Mouse (Mus musculus) liver, embryonic 11.5 days (tissue): Measurements from ENCODE around the gene Rexo5. TPM values are rescaled to one million over a fixed set of nuclear protein-coding genes. Genes with fewer than 3 reads are reported as not detected.
A peak's percentile ranks its signal among the peaks of the same experiment; 100 is the strongest.

Source experiments
- ATAC-seq: fragments of 200-750 bp; cut with Nextera tagmentation; replicated peaks from 2 replicates; pipeline ENCODE4 v1.8.0; 2017; ENCODE audit warnings: moderate number of reproducible peaks, mild to moderate bottlenecking, moderate TSS enrichment, moderate library complexity; ENCODE audit not compliant: low FRiP score
- DNase-seq: peaks from one replicate; pipeline ENCODE4 v3.0.0-alpha.2; 2017; ENCODE audit warnings: low spot score
- H3K27ac ChIP-seq: fragments of 300-500 bp; sonication (generic); 2 replicates; pipeline ENCODE4 v1.5.1; 2014; ENCODE audit warnings: mild to moderate bottlenecking, low read depth, low read length, control low read depth
- H3K27me3 ChIP-seq: fragments of 300-500 bp; sonication (generic); replicated peaks from 2 replicates; pipeline ENCODE4 v1.6.1; 2014; ENCODE audit warnings: low read length, mixed read lengths; ENCODE audit not compliant: control insufficient read depth, insufficient read depth
- H3K36me3 ChIP-seq: fragments of 300-500 bp; sonication (generic); 2 replicates; pipeline ENCODE4 v1.6.1; 2014; ENCODE audit warnings: mild to moderate bottlenecking, low read length, moderate library complexity, mixed read lengths; ENCODE audit not compliant: control insufficient read depth, insufficient read depth
- H3K4me1 ChIP-seq: fragments of 300-500 bp; sonication (generic); replicated peaks from 2 replicates; pipeline ENCODE4 v1.6.1; 2014; ENCODE audit warnings: low read length, mixed read lengths; ENCODE audit not compliant: control insufficient read depth, insufficient read depth
- H3K4me2 ChIP-seq: fragments of 300-500 bp; sonication (generic); 2 replicates; pipeline ENCODE4 v1.6.1; 2014; ENCODE audit warnings: mild to moderate bottlenecking, control low read depth, moderate library complexity
- H3K4me3 ChIP-seq: fragments of 300-500 bp; sonication (generic); 2 replicates; pipeline ENCODE4 v1.5.1; 2014; ENCODE audit warnings: low read depth, low read length, control low read depth
- H3K9ac ChIP-seq: fragments of 300-500 bp; sonication (generic); 2 replicates; pipeline ENCODE4 v1.6.1; 2014; ENCODE audit warnings: low read depth, low read length, control low read depth
- H3K9me3 ChIP-seq: fragments of 300-500 bp; sonication (generic); 2 replicates; pipeline ENCODE4 v1.6.1; 2016; ENCODE audit warnings: low read length, inconsistent platforms, mixed read lengths; ENCODE audit not compliant: control insufficient read depth
- WGBS: fragments of 180-500 bp; shearing (Covaris S2); extraction: QIAGEN DNeasy Blood & Tissue Kit; methylation state at CpG from one replicate; pipeline ENCODE4 v1.1.7; 2014; 5-methylcytosine and 5-hydroxymethylcytosine counted together
- polyA plus RNA-seq: library from polyadenylated mRNA; unstranded; fragments of >200 nt; fragmentation: Nextera tagmentation; extraction: Ambion mirVana; gene quantifications from 2 replicates; pipeline ENCODE4 v1.2.1, GENCODE M21; 2014

Gene Rexo5
- polyA plus RNA-seq, 1 experiment from 2014 or later = 16.3 TPM

DNA sequence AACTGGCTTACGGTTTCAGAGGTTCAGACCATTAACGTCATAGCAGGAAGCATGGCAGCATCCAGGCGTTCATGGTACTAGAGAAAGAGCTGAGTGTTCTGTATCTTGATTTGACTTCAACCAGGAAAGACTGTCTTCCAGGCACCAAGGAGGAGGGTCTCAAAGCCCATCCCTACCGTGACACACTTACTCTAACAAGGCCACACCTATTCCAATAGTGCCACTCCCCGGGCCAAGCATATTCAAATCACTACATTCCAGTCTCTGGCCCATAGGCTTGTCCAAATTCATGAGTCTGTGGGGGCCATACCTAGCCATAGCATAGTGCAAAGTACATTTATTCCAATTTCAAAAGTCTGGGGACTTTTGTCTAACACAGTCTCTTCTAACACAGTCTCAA, 13.6 kb downstream of the Rexo5 start:
- no peak overlapping the region for H3K27ac ChIP-seq
- no peaks in the 10 kb centered on the region for H3K27me3 ChIP-seq
- peaks cover 5% of the 10 kb centered on the region; the same call in 1 of the 2 replicates for H3K36me3 ChIP-seq
- no peak for DNase-seq
- no peak overlapping the region for H3K4me2 ChIP-seq
- whole genome bisulfite sequencing = 96% methylated on average over 5 of the region's 5 CpGs
- no peak overlapping the region for H3K9ac ChIP-seq
- H3K4me1 ChIP-seq = no peaks in the 10 kb centered on the region
- no peaks in the 10 kb centered on the region for H3K9me3 ChIP-seq
- no peak overlapping the region for H3K4me3 ChIP-seq
- no peak for ATAC-seq

DNA sequence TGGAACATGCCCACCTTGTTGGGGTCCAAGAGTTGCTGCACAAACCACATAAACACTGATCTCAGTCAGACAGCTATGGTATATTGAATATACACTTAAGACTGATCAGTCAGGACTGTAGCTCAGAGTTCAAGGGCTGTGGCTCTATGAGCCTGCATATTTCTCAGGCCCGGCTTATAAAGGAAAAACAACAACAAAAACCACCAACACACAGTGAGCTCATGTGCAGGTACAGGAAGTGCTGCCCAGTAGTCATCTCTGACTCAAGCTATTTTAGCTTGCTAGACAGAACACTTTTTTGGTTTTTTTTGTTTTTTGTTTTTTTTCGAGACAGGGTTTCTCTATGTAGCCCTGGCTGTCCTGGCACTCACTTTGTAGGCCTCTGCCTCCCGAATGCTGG, 14.9 kb downstream of the Rexo5 start:
- H3K27me3 ChIP-seq = no peaks in the 10 kb centered on the region
- H3K27ac ChIP-seq = no peak overlapping the region
- no peak overlapping the region for H3K9ac ChIP-seq
- WGBS = 87% methylated on average over 3 of the region's 3 CpGs
- H3K4me1 ChIP-seq = no peaks in the 10 kb centered on the region
- H3K4me2 ChIP-seq = no peak overlapping the region
- no peak for DNase-seq
- H3K4me3 ChIP-seq = no peak overlapping the region
- H3K9me3 ChIP-seq = no peaks in the 10 kb centered on the region
- H3K36me3 ChIP-seq = peaks cover 5% of the 10 kb centered on the region; the same call in 1 of the 2 replicates
- no peak for ATAC-seq

DNA sequence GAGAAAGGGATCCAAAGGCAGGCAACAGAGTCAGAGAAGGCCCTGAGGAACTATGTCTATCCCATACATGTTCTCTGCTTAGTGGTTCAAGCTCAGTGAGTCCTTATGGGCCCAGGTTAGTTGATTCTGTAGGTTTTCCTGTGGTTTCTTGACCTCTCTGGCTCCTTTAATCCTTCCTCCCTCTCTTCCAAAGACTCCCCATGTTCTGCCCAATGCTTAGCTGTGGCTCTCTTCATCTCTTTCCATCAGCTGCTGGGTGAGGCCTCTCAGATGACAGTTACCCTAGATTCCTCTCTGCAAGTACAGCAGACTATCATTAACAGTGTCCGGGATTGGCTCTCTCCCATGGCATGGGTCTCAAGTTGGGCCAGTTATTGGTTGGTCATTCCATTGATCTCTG, 41.6 kb downstream of the Rexo5 start:
- ATAC-seq (no peak), DNase-seq (no peak)
- H3K36me3 ChIP-seq = no peaks in the 10 kb centered on the region
- no peak overlapping the region for H3K27ac ChIP-seq
- WGBS = 97% methylated on average over 1 of the region's 1 CpGs
- no peaks in the 10 kb centered on the region for H3K9me3 ChIP-seq
- H3K9ac ChIP-seq = no peak overlapping the region
- H3K4me2 ChIP-seq = no peak overlapping the region
- no peaks in the 10 kb centered on the region for H3K27me3 ChIP-seq
- no peaks in the 10 kb centered on the region for H3K4me1 ChIP-seq
- no peak overlapping the region for H3K4me3 ChIP-seq

DNA sequence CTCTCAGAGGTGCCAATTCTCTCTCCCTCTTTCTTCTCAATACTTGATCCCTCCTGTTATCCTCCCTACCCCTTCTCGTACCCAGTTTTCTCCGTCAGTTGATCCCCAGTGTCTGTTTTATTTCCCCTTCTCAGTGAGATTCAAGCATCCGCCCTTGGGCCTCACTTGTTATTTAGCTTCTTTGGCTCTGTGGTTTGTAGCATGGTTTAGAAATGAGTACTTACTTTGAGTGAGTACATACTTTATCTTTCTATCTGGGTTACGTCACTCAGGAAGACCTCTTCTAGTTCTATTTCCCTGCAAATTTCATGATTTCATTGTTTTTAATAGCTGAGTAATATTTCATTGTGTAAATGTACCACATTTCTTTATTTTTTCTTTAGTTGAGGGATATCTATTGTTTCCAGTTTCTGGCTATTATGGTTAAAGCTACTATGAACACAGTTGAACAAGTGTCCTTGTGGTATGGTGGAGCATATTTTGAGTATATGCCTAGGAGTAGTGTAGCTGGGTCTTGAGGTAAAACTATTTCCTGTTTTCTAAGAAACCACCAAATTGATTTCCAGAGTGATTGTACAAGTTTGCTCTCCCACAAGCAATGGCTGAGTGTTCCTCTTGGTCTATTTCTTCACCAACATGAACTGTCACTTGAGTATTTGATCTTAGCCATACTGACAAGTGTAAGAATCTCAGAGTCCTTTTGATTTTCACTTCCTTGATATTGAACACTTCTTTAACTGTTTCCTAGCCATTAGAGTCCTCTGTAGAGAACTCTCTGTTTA, 42.4 kb downstream of the Rexo5 start:
- Histone ChIP-seq H3K4me3 (no peak overlapping the region), H3K4me1 (no peaks in the 10 kb centered on the region), H3K9ac (no peak overlapping the region), H3K27ac (no peak overlapping the region), H3K36me3 (no peaks in the 10 kb centered on the region), H3K27me3 (no peaks in the 10 kb centered on the region), H3K9me3 (no peaks in the 10 kb centered on the region), H3K4me2 (no peak overlapping the region)
- DNase-seq (no peak), ATAC-seq (no peak)
- 78% methylated on average over 4 of the region's 4 CpGs for WGBS

DNA sequence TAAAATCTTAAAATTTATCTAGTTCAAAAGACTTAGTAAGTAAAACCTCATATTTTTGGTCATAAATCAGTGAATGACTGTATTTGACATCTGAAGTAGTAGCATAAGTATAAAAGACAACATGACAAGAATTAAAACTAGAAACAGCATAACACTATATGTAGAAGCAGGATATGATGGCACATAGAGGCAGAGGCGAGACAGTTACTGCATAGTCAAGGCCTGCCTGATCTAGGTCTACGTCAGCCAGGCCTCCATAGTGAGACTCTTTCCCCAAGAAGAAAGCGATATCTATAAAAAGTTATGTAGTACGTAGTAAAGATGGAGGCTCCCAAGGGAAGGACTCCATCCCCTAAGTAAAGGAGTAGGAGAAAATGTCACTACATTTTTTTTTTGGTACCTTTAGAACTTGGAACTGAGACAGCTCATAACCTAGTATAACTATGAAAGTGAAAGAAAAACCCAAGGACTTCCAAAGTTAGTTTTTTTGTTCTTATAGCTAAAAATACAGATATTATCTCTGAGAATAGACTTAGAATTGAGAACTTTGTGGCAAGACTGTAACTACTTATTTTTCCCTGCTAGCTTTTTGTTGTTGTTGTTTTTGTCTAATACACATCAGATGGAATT, 48.1 kb downstream of the Rexo5 start:
- Histone ChIP-seq H3K4me3 (no peak overlapping the region), H3K4me2 (no peak overlapping the region), H3K9ac (no peak overlapping the region), H3K9me3 (no peaks in the 10 kb centered on the region), H3K27ac (no peak overlapping the region), H3K36me3 (peaks cover 3% of the 10 kb centered on the region; the same call in 1 of the 2 replicates), H3K4me1 (no peaks in the 10 kb centered on the region), H3K27me3 (no peaks in the 10 kb centered on the region)
- no peak for DNase-seq
- ATAC-seq = no peak
- WGBS = 90% methylated on average over 4 of the region's 4 CpGs

DNA sequence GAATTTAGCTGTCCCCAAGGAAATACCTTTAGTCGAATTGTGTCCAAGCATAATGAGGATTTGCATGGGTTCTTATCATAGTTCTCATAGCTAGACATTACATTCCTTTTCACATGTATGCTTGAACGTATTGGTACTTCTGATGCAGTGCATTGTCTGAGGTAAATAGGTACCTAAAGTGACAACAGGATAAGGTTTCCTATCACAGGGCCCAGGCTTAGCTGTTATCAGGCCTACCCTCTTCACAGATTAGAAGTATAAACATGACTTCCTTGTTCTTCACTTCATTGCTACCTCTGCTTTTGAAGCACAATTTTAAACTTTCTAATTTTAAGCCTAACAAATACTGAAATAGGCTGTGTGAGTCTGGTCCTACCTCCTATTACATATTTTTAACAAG, 51.7 kb downstream of the Rexo5 start:
- Histone ChIP-seq H3K9me3 (no peaks in the 10 kb centered on the region), H3K4me3 (no peak overlapping the region), H3K27me3 (no peaks in the 10 kb centered on the region), H3K4me2 (no peak overlapping the region), H3K4me1 (no peaks in the 10 kb centered on the region), H3K9ac (no peak overlapping the region), H3K36me3 (peaks cover 3% of the 10 kb centered on the region; the same call in 1 of the 2 replicates), H3K27ac (no peak overlapping the region)
- ATAC-seq (peak; percentile 54; the same call in 1 of the 2 replicates), DNase-seq (no peak)
- WGBS = 61% methylated on average over 2 of the region's 2 CpGs

DNA sequence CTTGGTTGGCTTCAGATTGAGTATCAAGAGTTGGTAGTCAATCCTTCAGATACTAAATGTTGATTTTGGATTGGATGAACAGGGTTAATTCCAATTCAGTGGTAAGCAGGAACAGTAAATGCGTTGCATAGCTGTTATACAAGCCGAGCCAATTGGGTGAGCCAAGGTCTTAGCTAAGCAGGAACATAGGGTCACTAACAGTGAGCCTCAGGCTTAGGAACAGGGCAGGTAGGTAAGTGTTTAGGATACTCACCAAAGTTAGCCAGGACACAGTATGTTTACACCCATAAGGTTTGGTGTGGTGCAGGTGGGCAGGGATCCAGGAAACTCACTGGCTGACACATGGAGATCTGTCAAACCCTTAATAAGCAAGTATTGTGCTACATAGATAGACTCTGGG, 53.6 kb downstream of the Rexo5 start:
- peaks cover 3% of the 10 kb centered on the region; the same call in 1 of the 2 replicates for H3K36me3 ChIP-seq
- WGBS = 91% methylated on average over 2 of the region's 2 CpGs
- no peak for ATAC-seq

DNA sequence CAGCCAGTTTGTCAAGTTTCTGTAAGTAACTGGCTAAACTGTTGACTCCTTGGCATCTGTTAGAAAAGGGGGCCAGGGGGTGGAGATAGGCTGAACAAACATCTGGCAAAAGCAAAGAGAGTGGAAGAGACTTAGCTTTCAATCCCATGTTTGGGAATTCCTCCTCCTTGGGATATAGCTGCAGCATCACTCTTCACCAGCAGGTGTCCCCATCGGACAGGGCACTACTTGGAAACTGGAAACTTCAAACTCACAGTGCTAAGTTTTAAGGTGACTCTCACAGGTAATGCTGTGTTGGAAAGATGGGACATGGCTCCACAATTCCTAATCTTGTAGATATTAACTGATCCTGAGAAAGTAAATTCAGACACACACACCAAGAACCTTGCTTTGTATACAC, 55.3 kb downstream of the Rexo5 start:
- no peak overlapping the region for H3K4me3 ChIP-seq
- ATAC-seq = no peak
- H3K4me2 ChIP-seq = no peak overlapping the region
- WGBS = 10% methylated on average over 1 of the region's 1 CpGs
- H3K27me3 ChIP-seq = no peaks in the 10 kb centered on the region
- peaks cover 3% of the 10 kb centered on the region; the same call in 1 of the 2 replicates for H3K36me3 ChIP-seq
- no peak for DNase-seq
- H3K9ac ChIP-seq = no peak overlapping the region
- H3K9me3 ChIP-seq = no peaks in the 10 kb centered on the region
- no peak overlapping the region for H3K27ac ChIP-seq
- H3K4me1 ChIP-seq = no peaks in the 10 kb centered on the region

More for the DNA sequence above, 53.6 kb downstream of the Rexo5 start:
- no peaks in the 10 kb centered on the region for H3K9me3 ChIP-seq
- no peak overlapping the region for H3K4me2 ChIP-seq
- no peak overlapping the region for H3K27ac ChIP-seq
- H3K9ac ChIP-seq = no peak overlapping the region
- no peaks in the 10 kb centered on the region for H3K27me3 ChIP-seq
- H3K4me1 ChIP-seq = no peaks in the 10 kb centered on the region
- no peak overlapping the region for H3K4me3 ChIP-seq
- DNase-seq = no peak

DNA sequence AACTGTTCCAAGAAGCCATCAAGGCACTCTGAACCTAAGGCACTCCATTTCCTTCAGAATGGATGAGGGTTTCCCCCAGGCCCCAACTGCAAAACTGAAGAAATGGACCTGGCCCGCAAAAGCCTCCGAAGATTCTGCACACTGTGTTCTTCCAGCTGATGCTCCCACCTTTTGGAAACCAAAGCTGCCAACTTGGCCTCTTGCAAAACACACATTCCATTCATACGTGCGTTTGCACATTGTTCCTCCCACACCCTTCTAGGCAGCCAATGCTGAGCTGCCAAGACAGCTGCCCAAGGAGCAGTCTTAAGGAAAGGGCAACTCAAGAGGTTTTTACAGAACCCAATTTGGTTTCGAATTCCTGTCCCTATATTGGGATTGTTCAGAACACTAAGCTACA, 56.9 kb downstream of the Rexo5 start:
- H3K4me1 ChIP-seq = no peaks in the 10 kb centered on the region
- H3K4me2 ChIP-seq = no peak overlapping the region
- ATAC-seq = no peak
- no peak overlapping the region for H3K4me3 ChIP-seq
- H3K9ac ChIP-seq = no peak overlapping the region
- no peaks in the 10 kb centered on the region for H3K9me3 ChIP-seq
- DNase-seq = no peak
- H3K27ac ChIP-seq = no peak overlapping the region
- 87% methylated on average over 5 of the region's 5 CpGs for WGBS
- no peaks in the 10 kb centered on the region for H3K27me3 ChIP-seq
- H3K36me3 ChIP-seq = peaks cover 3% of the 10 kb centered on the region; the same call in 1 of the 2 replicates
